Mouse (Mus musculus) spleen, embryonic (tissue): ENCODE measurements around the gene Map4k4.

Source experiments
- CTCF ChIA-PET: fragments of 350-600 bp; sonication (Branson Sonifier 250); formaldehyde crosslinking; loops from one replicate; lab custom pipeline; 2022; lab: Charles Lee

The Map4k4 gene

GRCm38 (mm10) chr1:39960623-39961022, 59.9 kb downstream of the Map4k4 start:
- CTCF ChIA-PET, result no interaction called here

DNA sequence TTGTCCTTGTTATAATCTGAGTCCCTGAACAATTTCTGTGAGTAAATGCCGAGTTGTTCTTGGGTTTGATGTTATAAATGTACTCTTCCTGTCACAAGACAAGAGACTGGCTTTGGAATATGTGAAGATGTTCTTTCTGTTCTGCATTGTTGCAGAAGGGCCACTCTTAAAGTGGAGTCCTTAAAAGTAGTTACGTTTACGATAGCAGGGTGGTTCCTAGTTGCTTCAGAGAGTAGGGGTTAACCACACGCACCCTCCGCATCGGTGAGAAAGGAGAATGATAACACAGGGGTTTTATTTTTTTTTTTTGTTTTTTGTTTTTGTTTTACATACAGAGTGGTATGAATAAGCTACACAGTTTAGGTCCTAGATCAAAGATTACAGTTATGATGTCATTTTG, 60.4 kb downstream of the Map4k4 start:
- CTCF ChIA-PET, result no interaction called here

GRCm38 (mm10) chr1:39962321-39962720, 61.6 kb downstream of the Map4k4 start:
- CTCF ChIA-PET, result no interaction called here

GRCm38 (mm10) chr1:39962840-39963239, 62.1 kb downstream of the Map4k4 start:
- CTCF ChIA-PET, result interaction anchor here (0.6 kb wide), 1 partner anchor 710 kb away, joined by 4 read pairs; no protein-coding TSS in a partner anchor

- CTCF ChIA-PET, result interaction anchor here (0.6 kb wide), 2 partner anchors 81 to 711 kb away, joined by 4 read pairs; no protein-coding TSS in a partner anchor
Measured at GRCm38 (mm10) chr1:39963821-39964220, 63.1 kb downstream of the Map4k4 start.

DNA sequence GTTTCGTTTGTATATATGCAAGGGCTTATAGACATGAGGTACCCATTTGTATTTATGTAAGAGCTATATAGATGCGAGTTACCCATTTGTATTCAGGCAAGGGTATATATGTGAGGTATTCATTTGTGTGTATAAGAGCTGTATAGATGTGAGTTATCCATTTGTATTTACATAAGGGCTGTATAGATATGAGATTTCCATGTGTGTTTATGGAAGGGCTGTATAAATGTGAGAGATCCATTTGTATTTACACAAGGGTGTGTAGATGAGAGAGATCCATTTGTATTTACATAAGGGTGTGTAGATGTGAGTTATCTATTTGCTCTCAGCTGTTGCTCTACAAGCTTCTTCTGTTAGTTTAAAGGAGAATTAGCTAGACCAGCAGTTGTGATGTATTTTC, 63.7 kb downstream of the Map4k4 start:
- CTCF ChIA-PET, result no interaction called here

- CTCF ChIA-PET, result no interaction called here
Measured at GRCm38 (mm10) chr1:39965461-39965860, 64.7 kb downstream of the Map4k4 start.

DNA sequence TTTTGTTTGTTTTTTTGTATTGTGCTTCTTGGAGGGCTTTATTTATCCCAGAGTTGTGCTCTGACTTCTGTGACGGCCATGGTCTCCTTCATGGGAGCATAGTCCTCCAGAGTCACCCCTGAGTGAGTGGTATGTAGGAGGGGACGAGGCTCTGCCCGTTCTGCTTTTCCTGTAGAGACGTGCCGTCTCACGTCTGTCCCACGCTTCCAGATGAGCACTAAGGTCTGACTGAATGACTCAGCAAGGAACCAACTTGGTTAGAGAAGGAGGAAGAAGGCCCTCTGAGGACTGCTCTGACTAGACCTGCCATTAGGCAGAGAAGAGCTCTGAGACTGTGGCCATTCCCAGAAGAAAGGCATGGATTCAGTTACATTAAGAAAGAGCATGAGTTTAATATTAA, 68.3 kb downstream of the Map4k4 start:
- CTCF ChIA-PET, result no interaction called here

DNA sequence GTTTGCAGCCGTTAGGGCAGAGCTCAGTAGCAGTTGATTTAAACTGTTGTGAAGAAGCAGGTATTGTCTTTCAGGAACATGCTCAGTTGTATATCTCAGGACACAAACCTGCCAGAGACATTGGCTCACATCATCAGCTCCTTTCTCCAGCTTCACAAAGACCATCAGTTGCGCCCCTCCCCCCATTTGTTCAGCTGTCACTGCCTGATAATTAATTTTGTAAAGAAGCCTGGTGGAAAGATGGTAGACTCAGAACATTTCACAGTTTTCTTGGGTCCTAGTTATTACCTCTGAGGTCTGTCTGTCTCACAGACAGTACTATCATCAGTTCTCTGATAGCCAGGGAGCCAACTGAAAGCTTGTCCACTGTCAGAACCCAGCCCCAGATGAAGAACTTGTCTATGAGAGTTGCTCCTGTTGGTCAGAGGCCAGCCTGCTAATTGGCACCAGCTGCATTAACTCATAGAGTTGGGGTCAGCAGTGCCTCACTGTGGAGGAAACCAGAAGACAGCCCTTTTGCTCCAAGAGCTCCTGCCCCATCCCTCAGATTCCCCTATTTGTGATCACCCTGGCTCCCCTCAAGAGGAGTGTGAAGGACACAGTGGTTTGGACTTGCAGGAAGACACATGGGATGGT, 69.2 kb downstream of the Map4k4 start:
- CTCF ChIA-PET, result no interaction called here

DNA sequence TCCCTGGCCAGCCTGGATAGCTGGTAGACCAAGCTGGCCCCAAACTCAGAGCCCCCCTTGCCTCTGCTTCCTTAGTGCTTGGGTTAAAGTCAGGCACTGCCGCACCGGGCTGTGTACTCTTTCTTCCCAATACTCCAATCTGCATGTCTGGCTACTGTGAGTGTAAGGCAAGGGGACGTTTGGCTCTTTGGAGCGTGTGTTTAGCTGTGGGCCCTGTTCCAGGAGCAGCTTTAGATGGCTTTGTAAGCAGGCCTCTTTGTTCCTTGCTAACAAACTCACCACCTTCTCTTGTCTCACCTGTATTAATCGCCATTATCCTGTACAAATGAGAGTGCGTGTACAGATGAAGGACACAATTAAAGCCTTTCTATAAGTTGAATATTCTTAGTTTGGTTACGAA, 71.7 kb downstream of the Map4k4 start:
- CTCF ChIA-PET, result no interaction called here

- CTCF ChIA-PET, result no interaction called here
Measured at GRCm38 (mm10) chr1:39973911-39974310, 73.2 kb downstream of the Map4k4 start.

DNA sequence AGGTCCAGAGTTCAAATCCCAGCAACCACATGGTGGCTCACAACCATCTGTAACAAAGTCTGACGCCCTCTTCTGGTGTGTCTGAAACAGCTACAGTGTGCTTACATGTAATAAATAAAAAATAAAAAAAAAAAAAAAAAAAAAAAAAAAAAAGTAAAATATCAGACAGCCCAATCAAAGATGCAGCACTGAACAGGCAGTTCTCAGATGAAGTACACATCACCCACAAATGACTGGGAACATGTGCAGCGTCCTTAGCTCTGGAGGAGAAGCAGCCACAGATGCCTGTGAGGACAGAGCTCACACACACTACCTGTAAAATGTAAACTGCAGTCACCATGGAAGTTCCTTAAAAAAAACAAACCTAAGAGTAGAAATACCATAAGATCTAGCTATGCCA, 74.3 kb downstream of the Map4k4 start:
- CTCF ChIA-PET, result interaction anchor here (0.6 kb wide), 1 partner anchor 299 kb away, joined by 4 read pairs; no protein-coding TSS in a partner anchor

DNA sequence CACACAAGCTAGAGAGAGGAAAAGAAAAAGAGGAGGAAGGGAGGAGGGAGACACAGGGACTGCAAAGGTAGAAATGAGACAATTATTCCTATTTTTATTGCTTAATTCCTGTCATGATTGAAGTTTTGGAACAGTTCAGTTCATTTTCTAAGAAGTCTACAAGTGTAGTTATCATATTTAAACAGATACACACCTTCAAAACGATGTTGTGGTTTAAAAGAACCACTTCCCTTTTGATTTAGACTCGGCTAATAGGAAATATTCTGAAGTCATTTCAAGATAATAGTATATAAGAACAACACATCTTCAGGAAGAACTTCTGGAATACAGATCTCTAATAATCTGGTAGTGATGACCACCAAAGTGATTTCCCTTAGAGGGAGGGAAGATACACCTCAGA, 75.4 kb downstream of the Map4k4 start:
- CTCF ChIA-PET, result no interaction called here

DNA sequence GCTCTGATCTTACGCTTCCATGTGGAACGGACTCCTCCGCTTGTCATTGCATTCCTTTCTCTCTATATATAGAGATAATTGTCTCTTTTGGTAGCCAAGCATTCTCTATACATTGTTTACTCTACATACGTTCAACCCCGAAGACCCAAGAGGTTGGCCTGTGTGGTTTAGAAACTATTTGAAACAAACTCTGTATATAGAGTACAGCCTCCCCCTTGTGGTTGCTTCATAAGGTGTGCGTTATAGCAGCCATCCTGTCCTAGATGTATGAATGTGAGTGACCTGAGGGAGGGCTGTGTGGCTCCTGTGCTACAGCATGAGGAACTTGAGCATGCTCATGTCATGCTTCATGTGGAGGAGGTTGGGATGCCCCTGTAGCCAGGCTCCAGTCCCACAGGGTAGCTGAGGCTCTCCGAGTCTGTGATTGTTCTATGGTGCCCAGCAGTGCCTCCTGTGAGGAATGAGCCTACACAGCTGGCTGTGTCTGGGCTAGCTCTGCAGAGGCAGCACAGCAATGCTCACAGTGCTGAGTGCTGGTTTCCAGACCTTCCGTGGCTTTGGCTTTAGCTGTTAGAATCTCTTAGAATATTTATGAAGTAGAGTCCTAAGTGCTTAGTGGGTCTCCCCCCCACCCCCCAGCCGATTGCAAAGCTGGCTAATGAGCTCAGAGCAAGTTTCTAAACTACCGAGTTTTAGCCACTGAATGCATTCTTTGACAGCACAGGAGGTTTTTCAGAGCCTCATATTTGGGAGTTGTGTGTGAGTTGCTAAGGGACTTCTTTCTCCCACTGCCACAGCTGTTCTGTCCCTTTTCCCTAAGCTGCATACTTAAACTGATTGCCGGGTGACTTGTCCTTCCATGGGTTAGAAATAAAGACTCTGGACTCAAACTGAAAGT, 76.4 kb downstream of the Map4k4 start:
- CTCF ChIA-PET, result interaction anchor here (0.6 to 0.7 kb wide), 2 partner anchors 75 to 238 kb away, joined by 3 to 4 read pairs; no protein-coding TSS in a partner anchor

DNA sequence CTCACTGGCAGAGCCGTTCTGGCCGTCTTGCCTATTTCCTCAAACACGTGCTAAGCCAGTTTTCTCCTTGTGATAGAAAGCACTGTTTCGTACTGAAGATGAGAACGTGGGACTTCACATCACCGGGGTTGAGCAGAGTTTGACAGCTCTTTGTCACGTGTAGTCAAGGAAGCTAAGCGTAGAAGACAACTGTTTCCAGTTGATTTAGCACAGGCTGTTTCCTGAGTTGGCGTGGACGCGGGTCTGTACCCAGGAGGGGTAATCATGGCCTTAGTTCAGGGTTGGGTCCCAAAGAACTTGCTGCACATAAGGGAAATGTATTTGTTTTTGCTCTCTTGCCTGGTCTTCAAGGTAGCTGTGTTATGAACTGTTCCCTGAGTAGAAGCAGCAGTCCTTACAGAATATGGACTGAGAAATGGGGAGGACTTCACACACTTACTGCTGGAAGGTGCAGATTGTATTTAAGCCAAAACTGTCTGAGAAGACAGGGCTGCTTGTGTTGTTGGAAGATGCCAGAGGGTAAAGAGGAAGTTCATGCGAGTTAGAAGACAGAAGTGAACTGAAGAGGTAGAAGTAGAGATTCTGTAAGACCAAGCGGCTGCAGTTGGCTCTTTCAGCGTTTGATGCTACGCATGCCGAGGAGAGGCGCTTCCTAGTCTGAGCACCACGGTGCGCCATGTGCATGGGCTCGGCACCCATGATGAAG, 78.2 kb downstream of the Map4k4 start:
- CTCF ChIA-PET, result no interaction called here

- CTCF ChIA-PET, result no interaction called here
Measured at GRCm38 (mm10) chr1:39980314-39981290, 79.9 kb downstream of the Map4k4 start.

GRCm38 (mm10) chr1:39981970-39982369, 81.3 kb downstream of the Map4k4 start:
- CTCF ChIA-PET, result interaction anchor here (0.6 kb wide), 1 partner anchor 18 kb away, joined by 3 read pairs; no protein-coding TSS in a partner anchor

DNA sequence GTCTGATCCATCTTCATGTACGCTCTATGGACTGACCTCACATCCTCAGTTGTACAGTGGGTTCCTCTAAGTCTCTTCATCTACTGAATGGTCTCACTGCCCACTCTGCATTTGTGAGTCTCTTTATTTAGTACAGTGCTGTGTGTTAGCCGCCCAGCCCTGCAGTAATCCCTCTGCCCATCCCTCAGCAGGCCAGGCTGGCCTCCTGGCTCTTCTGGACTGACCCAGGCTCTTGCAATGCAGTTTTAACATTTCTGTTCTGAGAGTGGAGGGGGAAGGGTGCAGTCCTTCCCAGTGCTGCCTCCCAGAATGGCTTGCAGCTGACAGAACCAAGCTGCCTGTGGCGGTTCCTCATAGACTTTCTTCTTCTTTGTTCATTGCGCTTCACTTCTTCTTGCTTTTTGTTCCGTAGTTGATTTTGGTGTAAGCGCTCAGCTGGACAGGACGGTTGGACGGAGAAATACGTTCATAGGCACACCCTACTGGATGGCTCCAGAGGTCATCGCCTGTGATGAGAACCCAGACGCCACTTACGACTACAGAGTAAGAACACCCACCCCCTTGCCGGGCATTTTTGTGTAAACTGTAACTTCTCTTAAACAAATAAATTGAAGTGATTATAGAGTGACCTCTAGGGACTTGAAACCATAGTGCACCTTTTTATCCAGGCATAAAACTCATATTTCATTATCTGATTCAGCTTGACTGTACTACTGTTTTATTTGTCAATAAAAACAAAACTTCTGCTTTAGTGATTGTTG, 82.2 kb downstream of the Map4k4 start:
- CTCF ChIA-PET, result no interaction called here

- CTCF ChIA-PET, result interaction anchor here (0.7 kb wide), 1 partner anchor 15 kb away, joined by 3 read pairs; no protein-coding TSS in a partner anchor
Measured at GRCm38 (mm10) chr1:39984331-39984730, 83.6 kb downstream of the Map4k4 start.

DNA sequence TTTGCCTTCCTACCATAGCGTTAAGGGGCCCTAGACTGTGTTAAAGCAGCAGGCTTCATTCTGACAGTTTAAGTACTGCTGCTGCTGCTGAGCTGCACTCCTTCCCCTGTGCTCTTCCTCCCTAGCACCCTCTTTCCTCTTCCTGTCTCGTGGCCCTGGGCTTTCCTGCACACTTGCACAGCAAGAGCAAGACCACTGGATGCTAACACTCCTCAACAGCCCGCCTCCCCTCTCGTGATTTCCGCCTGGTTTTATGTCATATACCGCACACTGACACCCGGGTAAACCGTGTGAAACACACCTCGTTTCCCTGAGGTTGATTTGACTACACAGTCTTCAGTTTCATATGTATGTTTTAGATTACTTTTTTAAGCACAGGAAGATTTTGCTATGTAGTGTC, 86.1 kb downstream of the Map4k4 start:
- CTCF ChIA-PET, result interaction anchor here (0.6 kb wide), 1 partner anchor 32 kb away, joined by 4 read pairs; no protein-coding TSS in a partner anchor
